Mouse (Mus musculus): Measurements from ENCODE around the gene A3galt2. TPM values are rescaled to one million over a fixed set of nuclear protein-coding genes. Genes with fewer than 3 reads are reported as not detected.

Gene A3galt2
- polyA plus RNA-seq (2017; shearing (Covaris generic)) = not detected

DNA sequence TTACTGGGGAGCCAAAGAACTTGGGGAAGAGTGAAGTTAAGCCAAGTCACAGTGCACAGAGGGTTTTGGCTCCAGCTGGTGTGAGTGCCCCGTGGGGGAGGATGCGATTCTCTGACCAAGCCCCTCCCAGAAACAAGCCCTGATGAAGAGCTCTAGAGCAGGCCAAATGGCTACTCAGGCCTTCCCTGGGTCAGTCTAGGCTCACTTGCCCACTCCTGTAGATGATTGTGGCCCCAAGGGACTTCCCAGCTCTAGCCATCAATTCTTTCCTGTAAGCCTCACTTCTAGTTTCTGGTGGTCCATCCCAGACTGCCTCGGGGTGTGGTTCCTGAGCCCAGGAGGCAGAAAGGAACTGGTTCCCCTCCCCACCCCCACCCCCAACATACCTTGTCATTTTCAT is at the start of gene A3galt2:
A3galt2 (plus strand) TSS at position 301 of the 400 bp plus-strand sequence.

DNA sequence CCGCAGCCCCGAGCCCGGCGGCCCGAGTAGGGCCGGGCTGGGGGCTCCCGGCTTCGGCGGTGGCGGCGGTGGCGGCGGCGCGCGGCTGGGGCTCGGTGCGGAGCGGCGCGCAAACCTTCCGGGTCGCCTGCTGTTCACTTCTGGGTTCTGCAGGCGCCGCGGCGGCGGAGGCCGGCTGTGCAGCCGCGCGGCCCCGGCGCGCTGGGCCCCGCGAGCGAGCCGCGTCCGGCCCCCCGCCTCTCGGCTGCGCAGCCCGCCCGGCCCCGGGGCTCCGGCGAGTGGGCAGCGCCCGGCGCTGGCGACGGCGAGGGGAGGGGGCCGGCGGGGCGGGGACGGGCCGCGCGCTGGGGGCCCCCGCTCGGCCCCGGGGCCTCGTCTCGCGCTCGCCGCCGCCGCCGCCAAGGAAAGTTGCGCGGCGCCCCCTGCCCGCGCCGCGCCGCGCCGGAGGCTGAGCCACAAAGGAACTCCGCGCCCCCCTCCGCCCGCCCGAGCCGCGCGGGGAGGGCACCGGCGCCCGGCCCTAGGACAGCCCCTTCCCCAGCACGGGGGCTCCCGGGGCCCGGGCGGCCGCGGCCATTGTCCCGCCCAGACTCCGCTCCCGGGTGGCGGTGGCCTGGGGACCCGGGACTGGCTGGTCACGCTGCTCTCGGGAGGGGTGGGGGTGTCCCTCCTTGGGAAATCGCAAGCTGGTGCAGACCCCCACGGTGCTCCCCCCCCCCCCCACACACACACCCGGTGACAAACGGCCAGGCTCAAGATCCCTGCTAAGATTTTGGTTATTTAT is 51.1 kb downstream of the A3galt2 start, which contains the start of gene Zfp362:
Zfp362 (minus strand) TSS at position 3 of the 784 bp plus-strand sequence.

Other genes with a start within 250 kb of the A3galt2 start
- gene Zscan20, start 145.3 kb upstream of the A3galt2 start, polyA plus RNA-seq (2017; shearing (Covaris generic)) = 14.2 TPM
- 7.3 TPM for gene Tlr12, start 136.7 kb upstream of the A3galt2 start, polyA plus RNA-seq (2017; shearing (Covaris generic))
- gene Phc2, start 100.7 kb upstream of the A3galt2 start, polyA plus RNA-seq (2017; shearing (Covaris generic)) = 9.9 TPM
- gene Zfp362, start 50.7 kb downstream of the A3galt2 start, polyA plus RNA-seq (2017; shearing (Covaris generic)) = 24.6 TPM
- gene Trim62, start 128.2 kb downstream of the A3galt2 start, polyA plus RNA-seq (2017; shearing (Covaris generic)) = 0.98 TPM
- gene Azin2, start 207.1 kb downstream of the A3galt2 start, polyA plus RNA-seq (2017; shearing (Covaris generic)) = 0.17 TPM
- 162 TPM for gene Ak2, start 236.6 kb downstream of the A3galt2 start, polyA plus RNA-seq (2017; shearing (Covaris generic))

Data from CD4-positive, CD25-positive, alpha-beta regulatory T cell, adult 9 weeks (primary cell).